Mouse (Mus musculus) intestine, postnatal 0 days (tissue): ENCODE data around the gene Gm5741. TPM values are rescaled to one million over a fixed set of nuclear protein-coding genes. Genes with fewer than 3 reads are reported as not detected.

ENCODE experiments used
- ATAC-seq: fragments of 200-750 bp; cut with Nextera tagmentation; 2 replicates; pipeline ENCODE4 v1.8.0; 2017; ENCODE audit warnings: mild to moderate bottlenecking, moderate TSS enrichment, moderate library complexity
- H3K27ac ChIP-seq: fragments of 300-500 bp; sonication (generic); 2 replicates; pipeline ENCODE4 v1.5.1; 2014; ENCODE audit warnings: mild to moderate bottlenecking, low read depth, low read length, moderate library complexity
- H3K27me3 ChIP-seq: fragments of 300-500 bp; sonication (generic); replicated peaks from 2 replicates; pipeline ENCODE4 v1.6.1; 2014; ENCODE audit warnings: low read length, mixed read lengths; ENCODE audit not compliant: control insufficient read depth, insufficient read depth
- H3K36me3 ChIP-seq: fragments of 300-500 bp; sonication (generic); 2 replicates; pipeline ENCODE4 v1.6.1; 2014; ENCODE audit warnings: mild to moderate bottlenecking, moderate library complexity; ENCODE audit not compliant: control insufficient read depth, insufficient read depth
- H3K4me1 ChIP-seq: fragments of 300-500 bp; sonication (generic); replicated peaks from 2 replicates; pipeline ENCODE4 v1.6.1; 2014; ENCODE audit warnings: antibody characterized with exemption, low read length, mixed read lengths; ENCODE audit not compliant: control insufficient read depth, insufficient read depth
- H3K4me2 ChIP-seq: fragments of 300-500 bp; sonication (generic); replicated peaks from 2 replicates; pipeline ENCODE4 v1.6.1; 2014; ENCODE audit warnings: low read depth, mild to moderate bottlenecking, moderate library complexity
- H3K4me3 ChIP-seq: fragments of 300-500 bp; sonication (generic); 2 replicates; pipeline ENCODE4 v1.5.1; 2014; ENCODE audit warnings: low read depth, low read length
- H3K9ac ChIP-seq: fragments of 300-500 bp; sonication (generic); 2 replicates; pipeline ENCODE4 v1.6.1; 2014; ENCODE audit warnings: mild to moderate bottlenecking, low read depth, low read length
- H3K9me3 ChIP-seq: fragments of 300-500 bp; sonication (generic); 2 replicates; pipeline ENCODE4 v1.6.1; 2016; ENCODE audit warnings: mixed run types; ENCODE audit not compliant: control insufficient read depth
- CTCF ChIP-seq: sonication (generic); IDR thresholded peaks from 2 replicates; pipeline ENCODE4 v1.5.1; 2016; ENCODE audit warnings: low read depth, mild to moderate bottlenecking, control low read depth, antibody characterized with exemption, moderate library complexity
- WGBS: fragments of 180-500 bp; shearing (Covaris S2); extraction: QIAGEN DNeasy Blood & Tissue Kit; methylation state at CpG from one replicate; pipeline ENCODE4 v1.1.7; 2014; 5-methylcytosine and 5-hydroxymethylcytosine counted together
- polyA plus RNA-seq: library from polyadenylated mRNA; unstranded; fragments of >200 nt; fragmentation: Nextera tagmentation; extraction: Ambion mirVana; gene quantifications from 2 replicates; pipeline ENCODE4 v1.2.1, GENCODE M21; 2015

Gene Gm5741
- polyA plus RNA-seq, 1 experiment from 2014 or later = 0.60 TPM

DNA sequence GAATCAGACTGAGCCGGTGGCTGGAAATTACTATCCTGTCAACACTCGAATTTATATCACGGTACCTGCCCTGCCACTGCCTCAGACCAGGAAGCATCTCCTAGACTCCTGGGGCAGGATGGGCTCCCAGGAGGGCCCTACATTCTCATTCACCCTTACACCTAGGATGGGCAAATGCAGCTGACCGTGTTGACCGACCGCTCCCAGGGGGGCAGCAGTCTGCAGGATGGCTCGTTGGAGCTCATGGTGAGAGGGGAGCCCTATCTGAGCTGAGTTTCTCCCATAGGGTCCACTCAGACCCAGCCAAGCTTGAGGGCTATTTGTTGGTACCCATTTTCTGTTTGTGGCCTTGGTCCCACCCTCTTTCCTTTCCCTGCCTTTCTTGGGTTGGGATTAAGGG lies 27.8 kb upstream of the Gm5741 start:
- H3K4me1 ChIP-seq = no peaks in the 10 kb centered on the region
- no peaks in the 10 kb centered on the region for H3K27me3 ChIP-seq
- ATAC-seq = no peak
- H3K27ac ChIP-seq = no peak overlapping the region
- no peak overlapping the region for H3K4me2 ChIP-seq
- no peak overlapping the region for H3K9ac ChIP-seq
- WGBS = 94% methylated on average over 7 of the region's 7 CpGs
- peaks cover 72% of the 10 kb centered on the region for H3K36me3 ChIP-seq
- TF ChIP-seq CTCF = no peak
- H3K9me3 ChIP-seq = no peaks in the 10 kb centered on the region
- H3K4me3 ChIP-seq = no peak overlapping the region

DNA sequence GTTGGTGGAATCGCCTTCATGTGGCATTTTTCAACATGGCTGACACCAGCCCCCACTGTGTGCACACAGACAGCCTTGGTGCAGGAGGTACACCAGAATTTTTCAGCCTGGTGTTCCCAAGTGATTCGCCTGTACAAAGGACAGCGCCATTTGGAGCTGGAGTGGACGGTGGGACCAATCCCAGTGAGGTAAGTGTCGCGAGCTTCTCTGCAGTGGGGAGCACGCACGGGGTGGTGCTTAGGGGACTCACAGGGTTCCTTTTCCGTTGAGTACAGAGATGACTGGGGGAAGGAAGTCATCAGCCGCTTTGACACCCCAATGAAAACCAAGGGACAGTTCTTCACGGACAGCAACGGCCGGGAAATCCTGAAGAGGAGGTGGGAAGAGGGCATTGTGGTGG lies 27.3 kb upstream of the Gm5741 start:
- Histone ChIP-seq H3K9ac (no peak overlapping the region), H3K4me2 (no peak overlapping the region), H3K27me3 (no peaks in the 10 kb centered on the region), H3K27ac (no peak overlapping the region), H3K4me3 (no peak overlapping the region), H3K9me3 (no peaks in the 10 kb centered on the region), H3K4me1 (no peaks in the 10 kb centered on the region), H3K36me3 (peaks cover 72% of the 10 kb centered on the region)
- ATAC-seq = no peak
- 93% methylated on average over 13 of the region's 13 CpGs for WGBS
- no peak for TF ChIP-seq CTCF

DNA sequence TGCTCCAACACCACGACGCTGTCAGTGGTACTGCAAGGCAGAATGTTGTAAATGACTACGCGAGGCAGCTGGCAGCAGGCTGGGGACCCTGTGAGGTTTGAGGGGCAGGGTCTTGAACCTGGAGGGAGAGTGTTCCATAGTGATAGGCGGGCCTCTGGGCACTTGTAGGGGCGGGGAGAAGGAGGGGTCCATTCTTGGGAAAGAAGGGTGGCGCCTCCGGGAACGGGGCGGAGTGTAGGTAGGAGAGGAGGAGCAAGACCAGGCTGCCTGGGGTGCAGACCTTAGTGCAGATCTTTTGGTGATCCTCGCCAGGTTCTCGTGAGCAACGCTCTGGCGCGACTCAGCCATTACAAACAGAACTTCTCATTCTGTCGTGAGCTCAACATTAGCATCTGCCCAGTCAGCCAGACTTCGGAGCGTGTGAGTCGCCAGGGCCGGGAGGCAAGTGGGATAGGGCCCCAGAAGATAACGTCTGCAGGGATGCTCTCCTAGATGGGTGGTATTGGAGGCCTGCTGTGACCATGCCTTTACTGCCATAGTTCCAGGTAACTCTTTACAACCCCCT lies 23.8 kb upstream of the Gm5741 start:
- no peak overlapping the region for H3K9ac ChIP-seq
- ATAC-seq = no peak
- H3K27ac ChIP-seq = no peak overlapping the region
- H3K36me3 ChIP-seq = peaks cover 84% of the 10 kb centered on the region
- no peaks in the 10 kb centered on the region for H3K27me3 ChIP-seq
- no peak overlapping the region for H3K4me2 ChIP-seq
- TF ChIP-seq CTCF = no peak
- H3K4me3 ChIP-seq = no peak overlapping the region
- 51% methylated on average over 21 of the region's 21 CpGs for WGBS
- H3K4me1 ChIP-seq = no peaks in the 10 kb centered on the region
- H3K9me3 ChIP-seq = no peaks in the 10 kb centered on the region

DNA sequence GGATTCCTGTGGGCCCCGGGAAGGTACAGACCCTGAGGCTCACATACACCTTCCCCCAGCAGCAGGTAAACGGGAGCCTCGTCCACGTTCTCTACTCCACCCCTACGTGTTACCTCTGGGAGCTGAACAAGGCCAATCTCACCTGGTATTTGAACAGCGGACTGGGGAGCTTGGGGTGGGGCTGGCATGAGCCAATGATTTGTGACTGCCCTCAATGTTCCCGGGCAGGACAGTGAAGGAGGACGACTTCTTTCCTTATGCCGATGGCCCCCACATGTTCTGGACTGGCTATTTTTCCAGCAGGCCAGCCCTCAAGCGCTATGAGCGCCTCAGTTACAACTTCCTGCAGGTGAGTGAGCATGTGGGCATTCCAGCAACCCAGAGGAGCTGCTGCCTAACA lies 23.1 kb upstream of the Gm5741 start:
- Histone ChIP-seq H3K4me3 (no peak overlapping the region), H3K36me3 (peaks cover 81% of the 10 kb centered on the region), H3K27me3 (no peaks in the 10 kb centered on the region), H3K4me2 (no peak overlapping the region), H3K4me1 (no peaks in the 10 kb centered on the region), H3K27ac (no peak overlapping the region), H3K9ac (no peak overlapping the region), H3K9me3 (no peaks in the 10 kb centered on the region)
- 83% methylated on average over 11 of the region's 11 CpGs for WGBS
- ATAC-seq = no peak
- no peak for TF ChIP-seq CTCF

DNA sequence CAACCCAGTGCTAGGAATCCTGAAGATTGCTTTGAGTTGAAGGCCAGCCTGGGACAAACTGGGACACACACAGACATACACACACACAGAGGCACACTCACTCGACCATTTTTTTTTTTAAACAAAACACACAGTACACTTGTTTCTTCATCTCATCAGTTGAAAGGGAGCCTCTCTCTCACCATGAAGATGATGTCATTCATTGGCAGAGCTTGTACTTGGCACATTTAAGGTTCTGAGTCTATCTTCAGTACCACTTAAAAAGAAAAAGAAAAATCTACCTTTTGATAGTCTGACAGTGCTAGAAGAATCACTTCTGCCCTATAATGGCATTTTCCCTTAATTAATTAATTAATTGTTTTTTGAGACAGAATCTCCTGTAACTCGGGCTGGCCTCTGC lies 21.0 kb upstream of the Gm5741 start:
- H3K4me2 ChIP-seq = no peak overlapping the region
- no peaks in the 10 kb centered on the region for H3K9me3 ChIP-seq
- no peak for TF ChIP-seq CTCF
- H3K4me1 ChIP-seq = peaks cover 6% of the 10 kb centered on the region; the same call in 1 of the 2 replicates
- peaks cover 72% of the 10 kb centered on the region for H3K36me3 ChIP-seq
- H3K4me3 ChIP-seq = no peak overlapping the region
- ATAC-seq = no peak
- 82% methylated on average over 2 of the region's 2 CpGs for WGBS
- no peak overlapping the region for H3K9ac ChIP-seq
- H3K27me3 ChIP-seq = no peaks in the 10 kb centered on the region
- no peak overlapping the region for H3K27ac ChIP-seq

DNA sequence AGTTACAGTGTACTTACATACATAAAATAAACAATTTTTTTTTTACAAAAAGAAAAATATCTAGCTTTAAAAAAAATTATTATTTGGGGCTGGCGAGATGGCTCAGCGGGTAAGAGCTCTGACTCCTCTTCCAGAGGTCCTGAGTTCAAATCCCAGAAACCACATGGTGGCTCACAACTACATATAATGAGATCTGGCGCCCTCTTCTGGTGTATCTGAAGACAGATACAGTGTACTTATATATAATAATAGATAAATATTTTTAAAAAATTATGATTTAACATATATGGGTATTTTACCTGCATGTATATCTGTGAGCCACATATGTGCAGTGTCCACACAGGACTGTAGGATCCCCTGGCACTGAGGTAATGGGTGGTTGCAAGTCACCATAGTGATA lies 18.5 kb upstream of the Gm5741 start:
- peak; percentile 43 for TF ChIP-seq CTCF
- Histone ChIP-seq H3K9me3 (no peaks in the 10 kb centered on the region), H3K4me2 (no peak overlapping the region), H3K27ac (no peak overlapping the region), H3K4me1 (peaks cover 7% of the 10 kb centered on the region; the same call in 1 of the 2 replicates), H3K27me3 (no peaks in the 10 kb centered on the region), H3K9ac (no peak overlapping the region), H3K4me3 (no peak overlapping the region), H3K36me3 (peaks cover 49% of the 10 kb centered on the region)
- WGBS = 82% methylated on average over 3 of the region's 3 CpGs
- no peak for ATAC-seq

DNA sequence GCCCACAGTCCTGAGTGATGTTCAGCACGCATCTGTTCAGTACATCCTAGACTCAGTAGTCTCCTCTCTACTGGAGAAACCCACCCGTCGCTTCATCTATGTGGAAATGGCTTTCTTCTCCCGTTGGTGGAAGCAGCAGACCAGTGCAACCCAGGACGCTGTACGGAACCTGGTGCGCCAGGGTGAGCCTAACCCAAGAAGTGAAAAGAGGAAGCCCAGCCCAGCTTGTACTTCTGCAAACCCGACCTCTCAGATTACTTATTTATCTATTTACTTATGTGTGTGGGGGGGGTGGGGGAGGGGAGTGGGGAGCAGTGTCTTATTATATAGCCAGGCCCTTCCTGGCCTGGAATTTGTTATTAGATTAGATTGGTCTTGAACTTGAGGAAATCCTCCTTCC lies 16.9 kb upstream of the Gm5741 start:
- 84% methylated on average over 8 of the region's 8 CpGs for WGBS

More for the DNA sequence above, 16.9 kb upstream of the Gm5741 start:
- no peaks in the 10 kb centered on the region for H3K27me3 ChIP-seq
- peak overlapping the region; percentile 87 for H3K4me2 ChIP-seq
- H3K9me3 ChIP-seq = no peaks in the 10 kb centered on the region
- no peak for TF ChIP-seq CTCF
- H3K4me1 ChIP-seq = peaks cover 7% of the 10 kb centered on the region
- 0 out of 2 replicates have a peak overlapping the region, but pooled peaks have one; percentile 86 for H3K4me3 ChIP-seq
- ATAC-seq = no peak
- H3K36me3 ChIP-seq = peaks cover 41% of the 10 kb centered on the region
- no peak overlapping the region for H3K27ac ChIP-seq
- no peak overlapping the region for H3K9ac ChIP-seq
